Mouse (Mus musculus) myocyte (in vitro differentiated cells): ENCODE measurements around the gene Wdfy3.

Experiments
- CEBPB ChIP-seq: IDR thresholded peaks from 2 replicates; pipeline ENCODE4 v1.6.1; 2011; ENCODE audit warnings: mild to moderate bottlenecking, moderate library complexity; ENCODE audit not compliant: poor library complexity, insufficient read depth, severe bottlenecking
- E2F4 ChIP-seq: IDR thresholded peaks from one replicate; pipeline ENCODE4 v1.6.1; 2011; ENCODE audit warnings: mild to moderate bottlenecking, control low read depth, moderate library complexity; ENCODE audit not compliant: insufficient read depth
- MAX ChIP-seq: IDR thresholded peaks from one replicate; pipeline ENCODE4 v1.6.1; 2011; ENCODE audit warnings: low read depth, mild to moderate bottlenecking, control low read depth
- MYOD1 ChIP-seq, 3 experiments: IDR thresholded peaks; one replicate each; pipeline ENCODE4 v1.6.1; 2011; ENCODE audit warnings: control low read depth in 2 of 3, low read depth in 2 of 3, mild to moderate bottlenecking in 2 of 3, moderate library complexity in 1 of 3; ENCODE audit not compliant: insufficient read length in 2 of 3, control insufficient read depth in 1 of 3
- MYOG ChIP-seq, 3 experiments: IDR thresholded peaks; one replicate each; pipeline ENCODE4 v1.6.1; 2011; ENCODE audit warnings: control low read depth in 2 of 3, low read depth in 2 of 3, mild to moderate bottlenecking in 2 of 3; ENCODE audit not compliant: insufficient read length in 2 of 3, control insufficient read depth in 1 of 3, insufficient read depth in 1 of 3
- POLR2A ChIP-seq: IDR thresholded peaks from one replicate; pipeline ENCODE4 v1.6.1; 2011; ENCODE audit warnings: low read depth, mild to moderate bottlenecking, control low read depth, moderate library complexity; ENCODE audit not compliant: insufficient read length
- REST ChIP-seq: IDR thresholded peaks from one replicate; pipeline ENCODE4 v1.6.1; 2011; ENCODE audit warnings: mild to moderate bottlenecking, control low read depth, moderate library complexity; ENCODE audit not compliant: insufficient read depth, insufficient read length
- TCF12 ChIP-seq: IDR thresholded peaks from one replicate; pipeline ENCODE4 v1.6.1; 2011; ENCODE audit warnings: mild to moderate bottlenecking, control low read depth; ENCODE audit not compliant: poor library complexity, insufficient read depth, severe bottlenecking
- TCF3 ChIP-seq: IDR thresholded peaks from one replicate; pipeline ENCODE4 v1.6.1; 2011; ENCODE audit warnings: low read depth, control low read depth; ENCODE audit not compliant: insufficient read length
- USF1 ChIP-seq: IDR thresholded peaks from one replicate; pipeline ENCODE4 v1.6.1; 2011; ENCODE audit warnings: low read depth, mild to moderate bottlenecking, control low read depth, moderate library complexity

DNA sequence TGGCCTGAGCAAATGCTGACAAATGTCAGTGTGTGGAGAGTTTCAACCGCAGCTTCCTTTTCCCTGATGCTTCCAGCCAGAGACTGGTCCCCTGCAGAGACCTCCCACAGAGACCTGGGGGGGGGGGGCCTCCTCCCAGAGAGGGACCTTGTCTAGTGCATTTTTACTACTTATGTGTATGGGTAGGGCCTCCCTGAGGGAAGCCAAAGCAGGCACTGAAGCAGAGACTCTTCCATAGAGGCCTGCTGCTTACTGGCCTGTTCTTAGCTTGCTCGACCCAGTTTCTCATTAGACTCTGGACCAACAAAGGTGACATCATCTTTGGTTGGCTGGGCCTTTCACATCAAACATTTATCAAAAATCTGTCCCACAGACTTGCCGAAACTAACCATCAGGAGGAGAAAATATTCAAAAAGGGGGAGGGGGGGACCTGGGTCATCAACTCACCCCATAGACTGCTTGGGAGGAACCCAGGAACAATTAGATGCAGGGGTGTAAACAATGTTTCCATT lies 14.5 kb downstream of the Wdfy3 start:
- TF ChIP-seq POLR2A (no peak), MYOG (IDR thresholded peaks at IDR 0.05; ENCODE audit: control insufficient read depth in 1 of 3, insufficient read depth in 1 of 3, insufficient read length in 2 of 3, low read depth in 2 of 3) (no peak), TCF12 (no peak), E2F4 (no peak), REST (no peak), TCF3 (no peak), MYOD1 (IDR thresholded peaks at IDR 0.05; ENCODE audit: control insufficient read depth in 1 of 3, insufficient read length in 2 of 3, low read depth in 2 of 3) (no peak), CEBPB (no peak), MAX (no peak), USF1 (no peak)
